Mouse (Mus musculus) fibroblast of lung, adult 2 months (primary cell): ENCODE measurements around the gene Elf1.
"Not testable (repeated sequence)": the region's sequence is repeated elsewhere in the genome, so short reads cannot be mapped to it uniquely, and the experiment has no call there.

Source experiments
- DNase-seq: peaks from one replicate; pipeline ENCODE4 v3.0.0-alpha.2; 2011; ENCODE audit warnings: low read depth

The Elf1 gene

DNA sequence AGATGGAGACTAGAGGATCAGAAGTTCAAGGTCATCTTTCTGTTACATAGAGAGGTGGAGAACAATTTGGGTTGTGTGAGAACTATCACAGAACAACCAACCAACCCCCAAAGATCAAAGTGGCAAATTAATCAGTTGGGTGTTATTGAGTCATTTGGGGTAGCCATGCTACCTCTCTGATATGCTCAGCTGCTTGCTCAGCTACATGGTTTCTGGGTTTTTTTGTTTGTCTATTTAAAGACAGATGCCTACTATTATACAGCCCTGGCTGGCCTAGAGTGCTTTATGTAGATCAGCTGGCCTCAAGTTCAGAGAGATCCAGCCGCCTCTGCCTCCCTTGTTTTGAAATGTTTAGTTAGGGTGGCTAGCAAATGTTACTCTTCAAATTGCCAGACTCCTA is 40.1 kb downstream of the Elf1 start:
- no peak for DNase-seq

- no peak for DNase-seq
These were observed 40.6 kb downstream of the Elf1 start for GRCm38 (mm10) chr14:79521471-79522117.

DNA sequence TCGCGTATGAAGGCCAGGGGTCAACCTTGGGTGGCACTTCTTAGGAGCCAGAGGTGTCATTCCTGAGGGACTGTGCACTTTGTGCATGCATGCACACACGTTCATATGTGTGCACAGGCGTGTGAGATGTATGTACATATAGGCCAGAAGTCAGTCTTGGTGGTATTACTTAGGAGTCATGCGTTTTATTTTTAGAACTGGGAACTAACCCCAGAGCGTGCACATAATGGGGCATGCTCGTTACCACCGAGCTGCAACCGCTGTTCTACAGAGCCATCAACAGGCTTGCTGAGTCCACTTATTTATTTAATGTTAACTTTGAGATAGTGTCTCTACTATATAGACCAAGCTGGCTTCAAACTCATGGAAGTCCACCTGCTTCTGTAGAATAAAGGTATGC is 41.4 kb downstream of the Elf1 start:
- no peak for DNase-seq

- not testable (repeated sequence) for DNase-seq
These were observed 45.1 kb downstream of the Elf1 start for GRCm38 (mm10) chr14:79526106-79526505.

DNA sequence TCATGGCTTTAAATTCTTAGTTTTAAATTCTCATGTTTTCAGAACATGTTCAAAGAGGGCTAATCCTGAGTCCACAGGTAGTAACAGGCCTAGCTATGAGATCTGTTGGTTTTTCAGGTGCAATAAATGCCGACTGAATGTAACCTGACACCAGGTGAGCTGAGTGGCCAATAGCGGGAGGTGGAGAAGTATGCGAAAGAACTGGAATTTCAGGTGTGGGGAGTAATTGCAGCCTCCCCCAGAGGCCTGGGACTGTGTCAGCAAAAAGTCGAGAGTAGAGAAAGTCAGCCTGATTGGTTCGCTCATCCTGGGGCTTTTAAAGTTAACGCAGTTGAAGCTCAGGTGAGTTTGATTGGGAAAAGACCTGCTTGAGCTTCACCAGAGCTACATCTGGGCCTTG is 46.7 kb downstream of the Elf1 start:
- DNase-seq: no peak

- DNase-seq: no peak
These were observed 48.9 kb downstream of the Elf1 start for GRCm38 (mm10) chr14:79529581-79530554.

DNA sequence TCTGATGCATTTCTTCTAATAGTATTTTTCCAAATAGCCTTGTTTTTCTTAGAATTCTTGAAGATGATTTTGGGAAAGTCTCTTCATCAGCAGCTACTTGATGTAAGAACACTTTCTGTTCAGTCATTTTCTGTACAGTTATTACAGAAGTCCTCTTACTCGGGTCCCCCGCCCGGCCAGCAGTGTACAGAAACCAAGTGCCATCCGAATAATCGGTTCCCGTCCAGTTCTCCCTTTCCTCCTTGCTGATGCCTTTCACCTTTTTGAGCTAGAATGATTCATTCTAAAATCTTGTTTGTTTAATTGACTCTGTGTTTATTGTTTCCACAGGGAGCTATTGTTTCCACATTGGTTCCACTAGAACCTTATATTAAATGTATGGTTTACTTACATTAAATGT is 49.8 kb downstream of the Elf1 start:
- DNase-seq: no peak

- DNase-seq: no peak
These were observed 51.2 kb downstream of the Elf1 start for GRCm38 (mm10) chr14:79532036-79532776.

DNA sequence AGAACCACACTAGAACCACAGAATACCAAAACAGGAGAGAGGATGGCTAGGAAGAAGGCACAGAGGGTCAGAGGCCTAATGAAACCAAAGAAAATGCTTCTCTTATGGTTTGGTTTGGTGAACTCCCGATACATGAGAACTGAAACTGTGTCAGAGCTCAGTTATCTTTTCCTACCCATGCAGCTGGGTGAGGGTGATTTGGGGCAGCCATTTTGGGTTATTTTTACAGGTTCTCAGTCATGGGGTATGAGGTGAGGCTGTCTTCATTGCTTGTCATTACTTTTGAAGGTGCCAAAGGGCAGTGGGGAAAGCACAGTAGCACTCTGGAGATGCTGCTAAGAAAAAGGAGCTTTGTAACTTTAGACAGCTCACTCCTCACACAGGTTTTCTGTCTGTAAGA is 52.4 kb downstream of the Elf1 start:
- no peak for DNase-seq

GRCm38 (mm10) chr14:79534206-79534605 is 53.2 kb downstream of the Elf1 start:
- no peak for DNase-seq

DNA sequence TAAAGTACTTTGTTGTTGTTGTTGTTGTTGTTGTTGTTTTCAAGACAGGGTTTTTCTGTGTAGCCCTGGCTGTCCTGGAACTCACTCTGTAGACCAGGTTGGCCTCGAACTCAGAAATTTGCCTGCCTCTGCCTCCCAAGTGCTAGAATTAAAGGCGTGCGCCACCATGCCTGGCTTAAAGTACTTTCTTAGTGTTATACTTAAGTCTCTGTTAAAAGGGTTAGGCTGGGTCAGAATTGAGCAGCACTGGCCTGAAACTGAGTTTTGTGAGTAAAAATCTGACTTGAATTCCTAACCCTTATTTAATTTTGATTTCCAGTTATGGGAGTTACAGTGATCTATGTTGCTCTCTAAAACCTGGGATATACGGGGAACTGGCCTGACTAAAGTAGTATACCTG is 53.7 kb downstream of the Elf1 start:
- not testable (repeated sequence) for DNase-seq

GRCm38 (mm10) chr14:79535318-79535717 is 54.3 kb downstream of the Elf1 start:
- DNase-seq: no peak

DNA sequence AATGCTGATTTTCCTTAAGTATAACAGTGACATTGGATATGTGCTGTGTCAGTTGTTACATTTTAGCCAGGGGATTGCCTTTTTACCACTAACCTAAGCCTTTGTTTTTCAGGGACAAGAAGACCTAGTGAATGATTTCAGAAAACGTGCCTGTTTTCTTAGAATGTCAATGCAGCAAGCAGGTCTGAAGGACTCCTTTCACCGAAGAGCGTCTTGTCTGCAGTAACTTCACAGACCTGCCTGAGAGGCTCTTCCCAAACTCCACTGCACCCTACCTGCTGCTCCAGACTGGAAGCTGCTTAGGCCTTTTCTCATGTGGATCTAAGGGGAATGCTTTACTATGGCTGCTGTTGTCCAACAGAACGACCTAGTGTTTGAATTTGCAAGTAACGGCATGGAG is 55.0 kb downstream of the Elf1 start:
- no peak for DNase-seq

DNA sequence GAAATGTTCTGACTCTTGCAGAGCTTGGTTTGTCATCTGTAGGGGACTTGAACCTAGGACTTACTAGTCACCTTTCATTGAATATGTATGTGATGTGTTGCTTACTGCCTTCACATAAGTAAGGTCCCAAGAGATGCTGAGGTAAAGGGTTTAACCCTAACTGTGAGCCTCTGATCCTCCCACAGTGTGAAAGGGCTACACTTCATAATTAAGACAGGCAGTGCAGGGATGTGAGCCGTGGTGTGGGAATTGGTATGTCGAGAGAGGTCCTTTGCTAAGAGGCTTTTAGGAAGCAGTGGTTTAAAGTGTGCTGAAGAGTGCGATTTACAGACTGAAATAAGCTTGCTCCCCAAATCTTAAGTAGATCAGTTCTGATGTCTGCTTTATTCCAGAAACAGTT is 55.8 kb downstream of the Elf1 start:
- no peak for DNase-seq

DNA sequence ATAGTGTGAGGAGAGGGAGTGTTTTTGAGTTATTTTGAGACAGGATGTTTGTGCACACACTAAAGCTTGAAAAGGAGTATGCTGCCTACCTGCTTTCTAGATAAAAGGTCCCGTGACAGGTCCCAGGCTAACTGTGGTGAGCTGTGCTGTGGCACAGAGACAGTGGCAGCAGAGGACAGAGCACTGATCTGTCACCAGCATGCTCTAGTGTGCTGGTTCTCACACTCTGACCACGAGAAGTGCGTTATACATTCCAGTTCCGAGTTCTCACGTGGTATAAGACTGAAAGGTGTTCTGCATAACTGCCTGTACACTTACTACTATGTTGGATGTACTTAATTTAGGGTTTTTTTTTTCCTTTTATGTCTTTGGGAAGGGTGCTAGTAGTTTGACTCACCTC is 56.5 kb downstream of the Elf1 start:
- no peak for DNase-seq

DNA sequence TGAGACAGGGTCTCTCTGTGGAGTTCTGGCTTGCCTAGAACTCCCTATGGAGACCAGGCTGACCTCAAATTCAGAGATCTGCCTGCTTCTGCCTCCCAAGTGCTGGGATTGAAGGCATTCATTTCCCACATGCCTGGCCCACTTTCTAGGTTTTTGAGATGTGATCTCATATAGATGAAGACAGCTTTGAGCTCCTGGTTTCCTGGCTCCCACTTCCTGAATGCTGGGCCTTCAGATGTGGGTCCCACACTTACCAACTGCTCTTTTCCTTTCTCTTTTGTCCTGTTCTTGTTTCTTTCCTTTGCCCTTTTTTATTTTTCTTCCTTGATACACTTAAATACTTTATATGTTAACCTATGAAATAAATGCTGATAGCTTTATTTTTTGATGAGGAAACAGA is 56.9 kb downstream of the Elf1 start:
- DNase-seq: no peak

GRCm38 (mm10) chr14:79541606-79542005 is 60.6 kb downstream of the Elf1 start:
- no peak for DNase-seq

DNA sequence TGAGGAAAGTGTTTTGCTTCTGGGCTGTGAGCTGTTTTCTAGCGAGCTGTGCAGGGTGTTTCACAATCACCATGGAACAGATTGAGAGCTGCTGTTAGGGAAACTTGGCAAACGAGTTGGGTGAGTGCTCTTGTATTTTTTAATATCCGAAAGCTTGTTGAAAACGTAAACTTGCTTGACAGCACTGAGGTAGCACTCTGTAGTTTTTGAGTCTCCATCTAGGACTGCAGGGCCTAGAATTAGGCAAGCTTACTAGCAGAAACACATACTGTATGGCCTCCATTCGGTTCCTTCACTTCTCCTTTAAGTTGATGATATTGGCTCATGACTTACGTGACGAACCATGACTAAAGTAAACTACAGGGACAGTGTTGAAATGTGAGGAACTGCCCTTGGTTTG is 68.3 kb downstream of the Elf1 start:
- peak; percentile 75 for DNase-seq

- DNase-seq: no peak
These were observed 70.9 kb downstream of the Elf1 start for GRCm38 (mm10) chr14:79551929-79552328.

DNA sequence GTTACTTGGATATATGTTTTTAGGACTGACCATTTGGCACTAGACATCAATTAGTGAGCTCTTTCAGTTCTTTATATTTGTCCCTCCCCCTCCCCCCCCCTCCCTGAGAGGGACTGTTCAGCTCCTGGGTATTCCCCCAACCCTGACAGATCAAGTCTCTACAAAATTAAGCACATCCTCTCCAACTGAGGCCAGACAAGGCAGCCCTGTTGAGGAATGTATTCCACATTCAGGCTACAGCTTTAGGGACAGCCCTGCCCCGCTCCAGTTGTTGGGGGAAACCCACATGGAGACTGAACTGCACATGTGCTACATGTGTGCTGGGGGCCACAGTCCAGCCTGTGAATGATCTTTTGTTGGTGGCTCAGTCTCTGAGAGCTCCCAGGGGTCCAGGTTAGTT is 71.9 kb downstream of the Elf1 start:
- DNase-seq: no peak

DNA sequence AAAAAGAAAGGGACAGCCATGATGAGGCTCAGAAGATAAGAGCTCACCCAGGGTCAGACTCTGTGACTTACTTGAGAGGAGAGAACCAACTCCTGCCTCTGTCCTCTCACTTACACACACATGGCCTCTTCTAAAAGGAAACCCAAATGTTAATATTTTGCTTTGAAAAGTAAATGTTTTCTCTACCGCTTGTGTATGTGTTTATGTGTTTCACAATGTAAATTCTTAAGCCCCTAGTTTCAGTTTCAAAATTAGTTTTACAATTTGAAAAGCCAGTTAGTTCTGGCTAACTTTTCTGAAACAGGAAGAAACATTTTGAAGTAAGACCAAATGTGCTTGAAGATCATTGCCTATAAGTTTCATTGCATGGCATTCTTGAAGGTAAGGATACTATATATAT is 76.8 kb downstream of the Elf1 start:
- no peak for DNase-seq

- DNase-seq: peak; percentile 44
These were observed 81.8 kb downstream of the Elf1 start for GRCm38 (mm10) chr14:79562745-79563144.

GRCm38 (mm10) chr14:79564784-79565183 is 83.8 kb downstream of the Elf1 start:
- DNase-seq: no peak
